Mouse (Mus musculus) ES-Bruce4 (cell line): ENCODE data around the gene Atox1. TPM values are rescaled to one million over a fixed set of nuclear protein-coding genes. Genes with fewer than 3 reads are reported as not detected.
A peak's percentile ranks its signal among the peaks of the same experiment; 100 is the strongest.

Experiments
- H3K27ac ChIP-seq: 2 replicates; pipeline ENCODE4 v1.5.1; 2012; ENCODE audit warnings: low read length, inconsistent platforms; ENCODE audit not compliant: insufficient read depth
- H3K27me3 ChIP-seq: 2 replicates; pipeline ENCODE4 v1.6.1; 2012; ENCODE audit warnings: mild to moderate bottlenecking, low read length, inconsistent platforms; ENCODE audit not compliant: control insufficient read depth, poor library complexity, insufficient read depth, severe bottlenecking
- H3K36me3 ChIP-seq: 2 replicates; pipeline ENCODE4 v1.6.1; 2012; ENCODE audit warnings: inconsistent platforms, mild to moderate bottlenecking, low read length, moderate library complexity; ENCODE audit not compliant: control insufficient read depth, poor library complexity, insufficient read depth, severe bottlenecking
- H3K4me1 ChIP-seq: one replicate; pipeline ENCODE4 v1.8.1; 2011; ENCODE audit warnings: low read length; ENCODE audit not compliant: control insufficient read depth, insufficient read depth
- H3K4me3 ChIP-seq: 2 replicates; pipeline ENCODE4 v1.5.1; 2011; ENCODE audit warnings: low read depth, mild to moderate bottlenecking, low read length
- H3K9ac ChIP-seq: 2 replicates; pipeline ENCODE4 v1.6.1; 2012; ENCODE audit warnings: low read depth, mild to moderate bottlenecking, inconsistent platforms; ENCODE audit not compliant: poor library complexity, severe bottlenecking
- H3K9me3 ChIP-seq: replicated peaks from 2 replicates; pipeline ENCODE4 v1.6.1; 2012; ENCODE audit warnings: mild to moderate bottlenecking, low read length, inconsistent platforms; ENCODE audit not compliant: control insufficient read depth, poor library complexity, insufficient read depth, severe bottlenecking
- CTCF ChIP-seq: IDR thresholded peaks from one replicate; pipeline ENCODE4 v1.8.1; 2011; ENCODE audit warnings: low read depth, low read length
- EP300 ChIP-seq: IDR thresholded peaks from 2 replicates; pipeline ENCODE4 v1.6.1; 2011; ENCODE audit warnings: low read depth, low read length; ENCODE audit not compliant: insufficient read depth
- POLR2A ChIP-seq: IDR thresholded peaks from one replicate; pipeline ENCODE4 v1.8.1; 2011; ENCODE audit warnings: low read length; ENCODE audit not compliant: insufficient read depth
- polyA plus RNA-seq: library from polyadenylated mRNA; stranded (reverse); fragments of >200 nt; gene quantifications from 2 replicates; pipeline ENCODE4 v1.2.4, GENCODE M21; 2011; ENCODE audit warnings: low read depth; ENCODE audit not compliant: missing spikeins, insufficient read depth, insufficient read length

Atox1 gene
- polyA plus RNA-seq, 1 experiment = 120 TPM

DNA sequence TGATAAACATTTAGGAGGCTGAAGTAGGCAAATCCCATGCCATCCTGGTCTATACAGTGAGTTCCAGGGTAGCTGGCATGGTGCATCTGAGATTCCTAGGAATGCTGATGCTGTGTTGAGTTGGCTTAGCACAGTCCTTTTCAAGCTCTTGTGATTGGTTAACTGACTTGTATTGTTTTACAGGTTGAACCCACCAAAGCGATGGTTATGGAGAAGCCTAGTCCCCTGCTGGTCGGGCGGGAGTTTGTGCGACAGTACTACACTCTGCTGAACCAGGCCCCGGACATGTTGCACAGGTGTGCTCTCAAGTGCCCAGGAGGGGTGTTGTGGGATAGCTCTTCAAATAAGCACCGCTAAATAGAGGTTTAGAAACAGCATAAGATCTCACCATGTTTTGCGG, 24.4 kb upstream of the Atox1 start:
- TF ChIP-seq POLR2A = no peak
- no peak for TF ChIP-seq CTCF
- no peak for TF ChIP-seq EP300
- Histone ChIP-seq H3K4me3 (no peak overlapping the region), H3K36me3 (peaks cover 90% of the 10 kb centered on the region), H3K9ac (no peak overlapping the region), H3K27me3 (no peaks in the 10 kb centered on the region), H3K27ac (no peak overlapping the region), H3K9me3 (no peaks in the 10 kb centered on the region), H3K4me1 (no peaks in the 10 kb centered on the region)

DNA sequence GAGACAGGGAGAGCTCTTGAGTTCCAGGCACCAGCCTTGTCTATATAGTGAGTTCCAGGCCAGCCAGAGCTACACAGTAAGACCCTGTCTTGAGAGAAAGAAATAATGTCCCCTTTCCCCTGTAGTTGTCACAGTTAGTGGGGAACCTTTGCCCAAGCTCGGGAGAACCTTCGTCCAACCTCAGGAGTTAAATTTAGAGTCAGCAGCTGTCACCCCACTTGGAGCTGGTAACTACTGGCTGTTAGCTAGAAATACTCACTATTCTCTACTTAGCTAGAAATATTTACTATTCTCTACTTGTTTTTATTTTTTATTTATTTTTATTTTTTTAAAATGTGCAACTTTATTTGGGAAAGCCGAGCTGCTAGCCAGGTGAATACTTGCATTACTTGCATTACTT, 12.2 kb upstream of the Atox1 start:
- TF ChIP-seq CTCF = no peak
- H3K36me3 ChIP-seq = peaks cover 61% of the 10 kb centered on the region
- no peak overlapping the region for H3K27ac ChIP-seq
- H3K27me3 ChIP-seq = no peaks in the 10 kb centered on the region
- no peak overlapping the region for H3K9ac ChIP-seq
- H3K4me3 ChIP-seq = no peak overlapping the region
- no peaks in the 10 kb centered on the region for H3K4me1 ChIP-seq
- H3K9me3 ChIP-seq = no peaks in the 10 kb centered on the region

DNA sequence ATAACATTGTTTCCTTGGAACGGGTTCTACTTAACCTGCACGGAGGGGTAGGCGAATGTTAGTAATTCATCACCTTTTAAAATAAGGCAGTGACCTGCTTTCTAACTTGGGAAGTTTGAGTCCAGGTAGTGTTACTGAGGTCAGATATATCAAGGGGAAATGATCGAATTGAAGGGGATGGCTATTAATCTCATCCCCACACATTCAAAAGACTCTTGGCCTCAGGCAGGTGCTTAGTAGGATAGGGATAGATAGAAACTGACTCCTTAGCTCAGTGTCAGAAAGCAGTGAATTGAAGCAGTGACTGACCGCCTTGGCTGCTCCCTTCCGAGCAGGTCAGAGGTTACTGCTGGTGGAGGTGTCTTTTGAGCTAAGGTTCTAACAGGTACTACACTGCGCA, 10.4 kb upstream of the Atox1 start:
- no peaks in the 10 kb centered on the region for H3K9me3 ChIP-seq
- H3K27me3 ChIP-seq = no peaks in the 10 kb centered on the region
- H3K9ac ChIP-seq = peak overlapping the region; percentile 96
- H3K36me3 ChIP-seq = peaks cover 45% of the 10 kb centered on the region
- H3K4me3 ChIP-seq = peak overlapping the region; percentile 98
- H3K27ac ChIP-seq = no peak overlapping the region
- TF ChIP-seq CTCF = no peak
- no peak for TF ChIP-seq POLR2A
- TF ChIP-seq EP300 = no peak
- H3K4me1 ChIP-seq = no peaks in the 10 kb centered on the region

DNA sequence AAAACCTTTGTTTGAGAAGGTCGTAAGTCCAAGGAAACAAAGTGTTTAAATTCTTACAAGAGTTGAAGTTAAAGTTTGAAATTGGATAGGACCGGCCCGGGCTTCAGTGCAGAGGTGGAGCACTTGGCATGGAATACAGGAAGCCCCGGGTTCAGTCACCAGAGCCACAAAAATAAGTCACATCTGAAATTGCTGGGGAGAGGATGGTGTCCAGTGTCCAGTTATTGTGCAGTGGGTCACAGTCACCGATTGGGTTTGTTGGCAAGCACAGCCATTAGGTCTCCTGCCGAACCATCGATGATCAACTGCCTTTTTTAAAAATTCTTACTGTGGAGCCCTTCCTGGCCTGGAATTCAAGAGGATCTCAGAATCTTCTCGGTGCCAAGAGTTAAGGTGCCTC, 9.7 kb upstream of the Atox1 start:
- H3K27me3 ChIP-seq = no peaks in the 10 kb centered on the region
- H3K9me3 ChIP-seq = no peaks in the 10 kb centered on the region
- H3K4me3 ChIP-seq = peak overlapping the region; percentile 98
- peaks cover 39% of the 10 kb centered on the region for H3K36me3 ChIP-seq
- peak overlapping the region; percentile 96 for H3K9ac ChIP-seq
- H3K27ac ChIP-seq = no peak overlapping the region
- H3K4me1 ChIP-seq = no peaks in the 10 kb centered on the region
- no peak for TF ChIP-seq EP300
- no peak for TF ChIP-seq CTCF
- TF ChIP-seq POLR2A = no peak

DNA sequence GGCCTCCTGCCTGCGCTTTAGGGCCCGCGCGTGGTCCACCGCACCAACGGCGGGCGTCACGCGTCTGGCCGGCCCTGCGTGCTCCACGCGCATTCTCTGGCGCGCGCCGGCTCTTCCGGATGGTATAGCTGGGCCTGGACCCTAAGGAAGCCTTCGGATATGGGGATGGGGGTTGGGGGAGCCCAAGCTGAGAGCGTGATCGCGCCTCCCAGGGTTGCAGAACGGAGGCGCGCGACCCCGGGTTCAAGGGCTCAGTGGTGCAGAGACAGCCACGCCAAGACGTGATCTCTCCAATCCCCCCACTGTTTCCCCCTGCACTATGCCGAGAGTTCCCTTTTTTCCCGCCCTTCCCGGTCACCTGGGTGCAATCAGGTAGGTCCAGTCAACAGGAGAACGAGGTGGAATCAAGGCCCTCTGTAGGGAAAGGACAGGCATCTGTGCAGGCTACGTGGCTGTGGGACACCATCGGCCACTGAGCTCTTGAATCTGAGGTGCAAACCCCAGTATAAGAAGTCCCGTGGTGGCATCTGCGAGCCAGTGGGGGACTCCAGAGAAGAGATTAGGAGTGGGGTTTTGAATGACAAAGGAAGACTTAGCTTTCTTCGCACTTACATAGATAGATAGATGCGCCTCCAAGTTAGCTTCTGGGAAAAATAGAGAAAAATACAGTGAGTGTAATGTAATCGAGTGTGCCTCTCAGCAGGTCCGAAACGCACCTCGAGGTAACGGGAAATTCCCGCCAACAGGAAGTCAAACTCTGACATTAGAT, 9.1 kb upstream of the Atox1 start:
- no peak for TF ChIP-seq POLR2A
- no peak for TF ChIP-seq EP300
- TF ChIP-seq CTCF = no peak
- Histone ChIP-seq H3K4me3 (peak overlapping the region; percentile 98), H3K27me3 (no peaks in the 10 kb centered on the region), H3K27ac (peak overlapping the region; percentile 14; the same call in 1 of the 2 replicates), H3K36me3 (peaks cover 35% of the 10 kb centered on the region), H3K4me1 (no peaks in the 10 kb centered on the region), H3K9me3 (no peaks in the 10 kb centered on the region), H3K9ac (peak overlapping the region; percentile 96)

DNA sequence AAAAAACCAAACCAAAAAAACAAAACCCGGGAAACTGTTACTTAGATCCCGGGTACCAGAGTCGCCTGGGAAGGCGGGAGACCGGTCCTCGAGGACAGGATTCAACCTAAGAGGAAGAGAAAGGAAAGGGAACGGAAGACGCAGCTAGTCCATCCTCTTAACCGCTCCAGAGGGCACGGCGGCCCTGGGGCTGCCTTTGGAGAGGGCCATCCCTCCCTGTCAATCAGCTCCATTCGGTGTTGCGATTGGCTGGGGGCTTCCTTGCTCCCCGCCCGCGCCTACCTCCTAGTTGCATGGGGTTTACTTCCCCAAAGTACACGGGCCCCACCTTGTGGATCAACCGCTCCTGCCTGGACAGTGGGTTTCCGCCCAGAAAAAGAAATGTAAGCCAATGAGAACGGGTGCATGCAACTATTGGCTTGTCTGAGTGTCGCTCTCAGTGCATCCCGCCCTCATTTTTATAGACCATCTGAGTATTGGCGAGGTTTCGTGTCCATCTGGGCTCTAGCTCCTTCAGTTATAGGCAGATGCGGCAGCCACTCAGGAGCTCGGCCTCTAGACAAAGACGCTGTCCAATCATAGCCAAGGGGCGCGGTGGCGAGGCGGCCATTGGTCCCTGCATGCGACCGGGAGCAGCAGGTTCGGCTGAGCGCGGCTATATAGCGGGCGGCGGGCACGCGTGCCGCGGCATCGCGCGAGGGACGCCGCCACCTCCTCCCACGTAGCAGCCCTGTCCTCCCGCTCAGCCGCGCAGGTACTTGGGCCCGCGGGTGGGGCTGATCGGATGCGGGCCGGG, 8.2 kb upstream of the Atox1 start, which contains the start of gene G3bp1:
Gene G3bp1, plus strand, starts transcription at position 638 of the 796 bp plus-strand sequence.
- Histone ChIP-seq H3K27ac (peak within 1 kb of the TSS; percentile 97), H3K9me3 (no peaks in the 10 kb centered on the region), H3K4me3 (peak within 1 kb of the TSS; percentile 98), H3K36me3 (peaks cover 26% of the 10 kb centered on the region), H3K4me1 (no peaks in the 10 kb centered on the region), H3K27me3 (no peaks in the 10 kb centered on the region), H3K9ac (peak within 1 kb of the TSS; percentile 96)
- TF ChIP-seq POLR2A = peak; percentile 92
- no peak for TF ChIP-seq CTCF
